Mouse (Mus musculus) adipose tissue, adult 10 weeks (tissue): ENCODE measurements around the gene Sp140. TPM values are rescaled to one million over a fixed set of nuclear protein-coding genes. Genes with fewer than 3 reads are reported as not detected.

ENCODE experiments used
- polyA plus RNA-seq: library from polyadenylated mRNA; stranded (reverse); fragments of 350-450 nt; fragmentation: Illumina TruSeq; extraction: RNeasy Lipid Tissue Mini Kit (QIAGEN cat#74804); gene quantifications from one replicate; pipeline ENCODE4 v1.2.3, GENCODE M21; 2014; ENCODE audit warnings: low read depth, low replicate concordance

The Sp140 gene
- 9.5 TPM for polyA plus RNA-seq

DNA sequence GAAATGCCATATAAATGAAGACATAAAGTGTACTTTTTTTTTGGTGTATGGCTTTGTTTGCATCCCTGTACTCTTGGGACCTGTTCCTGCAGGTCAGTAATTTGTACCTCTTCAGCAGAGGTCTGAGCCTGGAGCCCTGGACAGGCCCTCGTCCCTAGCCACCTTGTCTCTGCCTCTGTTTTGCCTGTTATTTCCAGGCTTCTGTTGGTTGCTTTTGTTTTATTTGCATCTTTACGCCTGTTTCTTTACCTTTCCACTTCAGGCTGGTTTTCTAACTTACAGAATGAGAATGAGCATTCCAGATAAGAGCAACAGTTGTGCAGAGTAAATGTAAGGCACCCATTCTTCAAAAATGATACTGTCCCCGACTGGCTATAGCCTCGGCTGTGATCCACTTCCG lies at the start of gene Sp140:
Sp140 (plus strand) TSS at position 301 of the 400 bp plus-strand sequence.

GRCm38 (mm10) chr1:85575376-85575775 lies 24.8 kb upstream of the Sp140 start, which contains the start of gene G530012D18Rik:
Gene G530012D18Rik (plus strand): TSS chr1:85575676.

DNA sequence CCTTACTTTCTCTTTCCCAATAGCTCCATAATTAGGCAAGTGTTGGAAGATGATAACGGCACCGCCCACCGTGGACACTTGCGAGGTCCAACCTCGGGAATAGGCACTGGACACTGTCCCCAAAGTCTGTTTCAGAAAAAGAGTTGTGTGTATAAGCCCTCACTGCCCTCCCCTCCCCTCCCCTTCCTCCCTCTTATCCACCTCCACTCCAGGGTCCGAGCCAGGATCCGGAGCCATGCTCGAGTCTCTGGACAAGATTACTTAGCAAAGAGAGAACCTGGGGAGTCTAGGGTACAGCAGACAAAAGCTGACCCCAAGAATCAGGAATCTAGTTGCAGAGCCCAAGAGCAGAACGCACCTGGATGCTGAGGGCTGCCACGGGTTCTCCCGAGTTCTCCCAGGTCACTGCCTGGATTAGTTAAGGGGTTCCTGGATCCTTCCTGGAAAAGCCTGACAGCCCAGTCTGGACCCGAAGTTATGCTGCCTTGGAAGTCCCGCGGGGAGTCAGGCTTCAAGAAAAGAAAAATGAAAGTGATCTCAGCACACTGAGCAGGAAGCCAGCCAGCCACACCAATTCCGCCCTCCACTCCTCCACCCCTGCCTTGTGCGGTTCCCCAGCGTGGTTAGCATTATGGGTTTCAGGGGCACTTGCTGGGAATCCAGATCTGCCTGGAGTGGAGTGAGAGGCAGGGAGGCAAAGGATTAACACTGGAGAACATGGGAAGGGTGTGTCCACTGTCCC lies 1.7 kb upstream of the Sp140 start, which contains the start of gene Sp110:
Sp110 (minus strand) TSS at position 547 of the 742 bp plus-strand sequence.

DNA sequence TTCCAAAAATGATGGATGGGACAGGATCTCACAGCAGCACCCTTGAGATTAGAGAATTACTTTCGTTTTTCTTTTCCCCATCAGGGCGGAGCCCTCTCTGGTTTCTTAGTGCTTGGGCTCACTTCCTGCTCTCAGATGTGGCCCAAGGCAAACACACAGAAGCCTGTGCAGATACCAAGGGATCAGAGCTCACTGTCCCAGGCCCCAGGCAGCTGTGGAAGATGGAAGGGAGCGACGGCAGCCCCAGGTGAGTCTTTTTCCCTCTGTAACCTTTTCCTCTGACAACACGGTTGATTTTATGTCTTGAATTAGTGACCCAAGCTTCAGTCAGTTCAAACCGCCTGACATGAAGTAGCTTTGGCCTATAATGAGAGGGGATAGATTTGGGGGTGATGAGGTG lies 49.7 kb downstream of the Sp140 start, which contains the start of gene Sp100:
Sp100 (plus strand) TSS at position 108 of the 400 bp plus-strand sequence.

Other genes with a start within 250 kb of the Sp140 start
- gene G530012D18Rik, start 24.7 kb upstream of the Sp140 start, polyA plus RNA-seq, result not detected
- 9.3 TPM for gene Sp110, start 1.6 kb upstream of the Sp140 start, polyA plus RNA-seq
- gene Sp100, start 49.6 kb downstream of the Sp140 start, polyA plus RNA-seq, result 32.3 TPM
- 2.9 TPM for gene A630001G21Rik, start 178.3 kb downstream of the Sp140 start, polyA plus RNA-seq
- gene Cab39, start 193.1 kb downstream of the Sp140 start, polyA plus RNA-seq, result 77.5 TPM